Mouse (Mus musculus) midbrain, embryonic 15.5 days (tissue): ENCODE measurements around the gene Gfra1. TPM values are rescaled to one million over a fixed set of nuclear protein-coding genes. Genes with fewer than 3 reads are reported as not detected.

Experiments used
- ATAC-seq: fragments of 200-750 bp; cut with Nextera tagmentation; replicated peaks from 2 replicates; pipeline ENCODE4 v1.8.0; 2017; ENCODE audit warnings: moderate TSS enrichment
- H3K27ac ChIP-seq: fragments of 300-500 bp; sonication (generic); 2 replicates; pipeline ENCODE4 v1.5.1; 2015; ENCODE audit warnings: mild to moderate bottlenecking, inconsistent platforms
- H3K27me3 ChIP-seq: fragments of 300-500 bp; sonication (generic); replicated peaks from 2 replicates; pipeline ENCODE4 v1.6.1; 2015; ENCODE audit warnings: inconsistent platforms
- H3K36me3 ChIP-seq: fragments of 300-500 bp; sonication (generic); replicated peaks from 2 replicates; pipeline ENCODE4 v1.6.1; 2015; ENCODE audit warnings: inconsistent platforms
- H3K4me1 ChIP-seq: fragments of 300-500 bp; sonication (generic); 2 replicates; pipeline ENCODE4 v1.6.1; 2015; ENCODE audit warnings: inconsistent platforms
- H3K4me2 ChIP-seq: fragments of 300-500 bp; sonication (generic); 2 replicates; pipeline ENCODE4 v1.6.1; 2015; ENCODE audit warnings: inconsistent platforms, mild to moderate bottlenecking, moderate library complexity
- H3K4me3 ChIP-seq: fragments of 300-500 bp; sonication (generic); 2 replicates; pipeline ENCODE4 v1.5.1; 2015; ENCODE audit warnings: mild to moderate bottlenecking, inconsistent platforms
- H3K9ac ChIP-seq: fragments of 300-500 bp; sonication (generic); 2 replicates; pipeline ENCODE4 v1.6.1; 2015; ENCODE audit warnings: mild to moderate bottlenecking, inconsistent platforms
- H3K9me3 ChIP-seq: fragments of 300-500 bp; sonication (generic); 2 replicates; pipeline ENCODE4 v1.6.1; 2016; ENCODE audit warnings: inconsistent platforms
- WGBS: fragments of 180-500 bp; shearing (Covaris S2); methylation state at CpG from one replicate; pipeline ENCODE4 v1.1.7; 2015; ENCODE audit warnings: mixed read lengths; 5-methylcytosine and 5-hydroxymethylcytosine counted together
- polyA plus RNA-seq: library from polyadenylated mRNA; unstranded; fragments of >200 nt; fragmentation: Nextera tagmentation; extraction: Ambion mirVana; gene quantifications from 2 replicates; pipeline ENCODE4 v1.2.1, GENCODE M21; 2015

Gene Gfra1
- polyA plus RNA-seq, 1 experiment from 2014 or later: 44.0 TPM

- Histone ChIP-seq H3K36me3 (no peaks in the 10 kb centered on the region), H3K27ac (no peak overlapping the region), H3K4me1 (no peaks in the 10 kb centered on the region), H3K27me3 (0 out of 2 replicates have a peak, but pooled peaks cover 3% of the 10 kb centered on the region), H3K9ac (no peak overlapping the region), H3K4me2 (no peak overlapping the region), H3K9me3 (no peaks in the 10 kb centered on the region), H3K4me3 (no peak overlapping the region)
- ATAC-seq: no peak
- 80% methylated on average over 8 of the region's 8 CpGs for WGBS
These were observed 115.5 kb downstream of the Gfra1 start for GRCm38 (mm10) chr19:58340221-58340620.

- Histone ChIP-seq H3K9me3 (no peaks in the 10 kb centered on the region), H3K27ac (no peak overlapping the region), H3K4me3 (no peak overlapping the region), H3K4me1 (peaks cover 4% of the 10 kb centered on the region; the same call in 1 of the 2 replicates), H3K4me2 (no peak overlapping the region), H3K27me3 (0 out of 2 replicates have a peak, but pooled peaks cover 3% of the 10 kb centered on the region), H3K9ac (no peak overlapping the region), H3K36me3 (no peaks in the 10 kb centered on the region)
- no peak for ATAC-seq
- WGBS: 68% methylated on average over 6 of the region's 6 CpGs
These were observed 118.9 kb downstream of the Gfra1 start for GRCm38 (mm10) chr19:58336802-58337201.

- Histone ChIP-seq H3K27ac (no peak overlapping the region), H3K9ac (no peak overlapping the region), H3K4me3 (no peak overlapping the region), H3K9me3 (no peaks in the 10 kb centered on the region), H3K4me2 (no peak overlapping the region), H3K4me1 (peaks cover 4% of the 10 kb centered on the region; the same call in 1 of the 2 replicates), H3K27me3 (0 out of 2 replicates have a peak, but pooled peaks cover 3% of the 10 kb centered on the region), H3K36me3 (no peaks in the 10 kb centered on the region)
- 32% methylated on average over 11 of the region's 12 CpGs for WGBS
- no peak for ATAC-seq
These were observed 119.9 kb downstream of the Gfra1 start for GRCm38 (mm10) chr19:58335585-58336530.

- ATAC-seq: no peak; the same call in 1 of the 2 replicates
These were observed 126.4 kb downstream of the Gfra1 start for GRCm38 (mm10) chr19:58329305-58329704.

GRCm38 (mm10) chr19:58328014-58328413, 127.7 kb downstream of the Gfra1 start:
- H3K4me1 ChIP-seq: peaks cover 22% of the 10 kb centered on the region; the same call in 1 of the 2 replicates
- 34% methylated on average over 5 of the region's 5 CpGs for WGBS
- peak overlapping the region; percentile 39 for H3K27ac ChIP-seq
- no peaks in the 10 kb centered on the region for H3K9me3 ChIP-seq
- ATAC-seq: peak; percentile 53
- no peak overlapping the region for H3K9ac ChIP-seq
- no peak overlapping the region for H3K4me3 ChIP-seq
- no peak overlapping the region for H3K4me2 ChIP-seq
- no peaks in the 10 kb centered on the region for H3K27me3 ChIP-seq
- no peaks in the 10 kb centered on the region for H3K36me3 ChIP-seq

More at GRCm38 (mm10) chr19:58329305-58329704, 126.4 kb downstream of the Gfra1 start:
- Histone ChIP-seq H3K9me3 (no peaks in the 10 kb centered on the region), H3K4me1 (peaks cover 22% of the 10 kb centered on the region; the same call in 1 of the 2 replicates), H3K27ac (no peak overlapping the region), H3K4me3 (no peak overlapping the region), H3K36me3 (no peaks in the 10 kb centered on the region), H3K27me3 (no peaks in the 10 kb centered on the region), H3K4me2 (no peak overlapping the region), H3K9ac (no peak overlapping the region)
- 23% methylated on average over 5 of the region's 5 CpGs for WGBS

GRCm38 (mm10) chr19:58316474-58316873, 139.2 kb downstream of the Gfra1 start:
- Histone ChIP-seq H3K4me3 (no peak overlapping the region), H3K27ac (no peak overlapping the region), H3K9ac (no peak overlapping the region), H3K9me3 (peaks cover 5% of the 10 kb centered on the region; the same call in 1 of the 2 replicates), H3K27me3 (no peaks in the 10 kb centered on the region), H3K4me2 (no peak overlapping the region), H3K4me1 (peaks cover 2% of the 10 kb centered on the region), H3K36me3 (no peaks in the 10 kb centered on the region)
- WGBS: 73% methylated on average over 5 of the region's 5 CpGs
- no peak for ATAC-seq

- Histone ChIP-seq H3K4me3 (no peak overlapping the region), H3K9ac (no peak overlapping the region), H3K4me2 (no peak overlapping the region), H3K27me3 (no peaks in the 10 kb centered on the region), H3K4me1 (peaks cover 5% of the 10 kb centered on the region), H3K9me3 (peaks cover 5% of the 10 kb centered on the region; the same call in 1 of the 2 replicates), H3K36me3 (no peaks in the 10 kb centered on the region), H3K27ac (no peak overlapping the region)
- 94% methylated on average over 5 of the region's 5 CpGs for WGBS
- no peak for ATAC-seq
These were observed 140.0 kb downstream of the Gfra1 start for GRCm38 (mm10) chr19:58315681-58316080.

- Histone ChIP-seq H3K27ac (no peak overlapping the region), H3K36me3 (no peaks in the 10 kb centered on the region), H3K4me3 (no peak overlapping the region), H3K4me2 (no peak overlapping the region), H3K4me1 (peaks cover 16% of the 10 kb centered on the region), H3K27me3 (no peaks in the 10 kb centered on the region), H3K9me3 (peaks cover 5% of the 10 kb centered on the region; the same call in 1 of the 2 replicates), H3K9ac (no peak overlapping the region)
- ATAC-seq: no peak
- 72% methylated on average over 5 of the region's 5 CpGs for WGBS
These were observed 141.1 kb downstream of the Gfra1 start for GRCm38 (mm10) chr19:58314631-58315030.

GRCm38 (mm10) chr19:58313785-58314184, 141.9 kb downstream of the Gfra1 start:
- Histone ChIP-seq H3K4me1 (peaks cover 17% of the 10 kb centered on the region), H3K4me3 (no peak overlapping the region), H3K27me3 (no peaks in the 10 kb centered on the region), H3K27ac (no peak overlapping the region), H3K9me3 (peaks cover 5% of the 10 kb centered on the region; the same call in 1 of the 2 replicates), H3K9ac (no peak overlapping the region), H3K36me3 (no peaks in the 10 kb centered on the region), H3K4me2 (no peak overlapping the region)
- WGBS: 82% methylated on average over 2 of the region's 2 CpGs
- no peak for ATAC-seq

- no peaks in the 10 kb centered on the region for H3K36me3 ChIP-seq
- no peak overlapping the region for H3K4me3 ChIP-seq
- WGBS: 81% methylated on average over 2 of the region's 2 CpGs
- no peak for ATAC-seq
- H3K27me3 ChIP-seq: no peaks in the 10 kb centered on the region
- H3K4me1 ChIP-seq: peaks cover 17% of the 10 kb centered on the region
- peaks cover 5% of the 10 kb centered on the region; the same call in 1 of the 2 replicates for H3K9me3 ChIP-seq
- no peak overlapping the region for H3K27ac ChIP-seq
- no peak overlapping the region for H3K4me2 ChIP-seq
- no peak overlapping the region for H3K9ac ChIP-seq
These were observed 143.2 kb downstream of the Gfra1 start for GRCm38 (mm10) chr19:58312492-58312891.

GRCm38 (mm10) chr19:58310334-58311315, 145.1 kb downstream of the Gfra1 start:
- Histone ChIP-seq H3K4me1 (peaks cover 17% of the 10 kb centered on the region), H3K9me3 (peaks cover 8% of the 10 kb centered on the region; the same call in 1 of the 2 replicates), H3K4me2 (no peak overlapping the region), H3K27ac (peak overlapping the region; percentile 36), H3K36me3 (no peaks in the 10 kb centered on the region), H3K4me3 (no peak overlapping the region), H3K27me3 (no peaks in the 10 kb centered on the region), H3K9ac (no peak overlapping the region)
- 38% methylated on average over 12 of the region's 12 CpGs for WGBS
- ATAC-seq: peak; percentile 62; the same call in 1 of the 2 replicates
